Mouse (Mus musculus) limb, embryonic 12.5 days (tissue): Measurements from ENCODE around the gene Cttn. TPM values are rescaled to one million over a fixed set of nuclear protein-coding genes. Genes with fewer than 3 reads are reported as not detected.
A peak's percentile ranks its signal among the peaks of the same experiment; 100 is the strongest.

ENCODE experiments used
- ATAC-seq: fragments of 200-750 bp; cut with Nextera tagmentation; 2 replicates; pipeline ENCODE4 v1.8.0; 2017; ENCODE audit warnings: low read depth, moderate TSS enrichment; ENCODE audit not compliant: insufficient number of reproducible peaks, insufficient read depth, low FRiP score, low TSS enrichment
- H3K27ac ChIP-seq: fragments of 300-500 bp; sonication (generic); 2 replicates; pipeline ENCODE4 v1.5.1; 2016; ENCODE audit warnings: mild to moderate bottlenecking, moderate library complexity
- H3K27me3 ChIP-seq: fragments of 300-500 bp; sonication (generic); 2 replicates; pipeline ENCODE4 v1.6.1; 2016; ENCODE audit warnings: mild to moderate bottlenecking, moderate library complexity
- H3K36me3 ChIP-seq: fragments of 300-500 bp; sonication (generic); 2 replicates; pipeline ENCODE4 v1.6.1; 2016; ENCODE audit warnings: mild to moderate bottlenecking, moderate library complexity
- H3K4me1 ChIP-seq: fragments of 300-500 bp; sonication (generic); replicated peaks from 2 replicates; pipeline ENCODE4 v1.6.1; 2016
- H3K4me2 ChIP-seq: fragments of 300-500 bp; sonication (generic); 2 replicates; pipeline ENCODE4 v1.6.1; 2016; ENCODE audit warnings: mild to moderate bottlenecking, moderate library complexity
- H3K4me3 ChIP-seq: fragments of 300-500 bp; sonication (generic); replicated peaks from 2 replicates; pipeline ENCODE4 v1.5.1; 2016; ENCODE audit warnings: mild to moderate bottlenecking
- H3K9ac ChIP-seq: fragments of 300-500 bp; sonication (generic); replicated peaks from 2 replicates; pipeline ENCODE4 v1.6.1; 2016; ENCODE audit warnings: mild to moderate bottlenecking, moderate library complexity
- H3K9me3 ChIP-seq: fragments of 300-500 bp; sonication (generic); 2 replicates; pipeline ENCODE4 v1.6.1; 2016; ENCODE audit warnings: mild to moderate bottlenecking, moderate library complexity
- WGBS: fragments of 180-500 bp; shearing (Covaris S2); methylation state at CpG from one replicate; pipeline ENCODE4 v1.1.7; 2016; 5-methylcytosine and 5-hydroxymethylcytosine counted together
- polyA plus RNA-seq: library from polyadenylated mRNA; unstranded; fragments of >200 nt; fragmentation: Nextera tagmentation; extraction: Ambion mirVana; gene quantifications from 2 replicates; pipeline ENCODE4 v1.2.1, GENCODE M21; 2016

Cttn gene
- polyA plus RNA-seq, 1 experiment from 2014 or later: 179 TPM

DNA sequence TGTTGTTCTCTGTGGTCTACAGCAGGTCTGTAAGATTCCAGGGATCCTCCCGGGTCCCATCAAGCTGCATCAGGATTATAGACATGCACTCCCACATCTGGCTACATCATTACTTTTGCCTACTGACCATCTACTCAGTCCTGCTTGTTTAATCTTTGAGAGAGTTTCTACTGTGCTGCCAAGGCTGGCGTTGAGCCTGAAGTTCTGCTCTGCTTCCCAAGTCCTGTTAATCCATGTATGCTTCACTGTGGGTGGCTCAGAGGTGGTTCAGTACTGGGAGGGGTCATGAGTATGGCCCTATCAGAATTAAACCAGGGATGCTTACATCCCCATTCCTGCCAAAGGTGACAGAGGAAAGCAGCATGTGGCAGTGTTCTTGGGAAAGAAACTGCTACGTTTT, 4.9 kb upstream of the Cttn start:
- 87% methylated on average over 3 of the region's 3 CpGs for WGBS
- H3K36me3 ChIP-seq: peaks cover 46% of the 10 kb centered on the region
- H3K27ac ChIP-seq: no peak overlapping the region
- no peak for ATAC-seq
- H3K4me3 ChIP-seq: no peak overlapping the region
- no peak overlapping the region for H3K9ac ChIP-seq
- no peaks in the 10 kb centered on the region; the same call in 1 of the 2 replicates for H3K4me1 ChIP-seq
- H3K4me2 ChIP-seq: no peak overlapping the region
- H3K27me3 ChIP-seq: no peaks in the 10 kb centered on the region
- H3K9me3 ChIP-seq: no peaks in the 10 kb centered on the region

DNA sequence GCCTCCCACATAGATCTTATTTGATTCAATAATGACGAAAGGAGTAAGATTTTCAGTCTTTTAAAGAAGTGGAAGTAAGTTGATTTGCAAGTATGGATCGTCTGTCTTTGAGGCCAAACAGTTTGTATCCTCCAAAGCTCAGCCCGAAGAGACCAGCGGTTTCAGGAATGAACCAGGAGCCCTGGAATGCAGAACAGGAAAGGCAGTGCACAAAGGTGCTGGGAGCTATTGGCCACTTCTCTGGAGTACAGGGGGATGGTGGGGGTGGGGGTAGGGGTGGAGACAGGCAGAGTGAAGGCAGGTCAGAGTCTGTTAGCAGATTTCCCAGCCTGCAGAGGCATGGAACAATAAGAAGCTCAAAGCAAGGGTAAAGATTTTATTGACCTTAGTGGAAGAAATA, 2.7 kb upstream of the Cttn start:
- Histone ChIP-seq H3K9ac (no peak overlapping the region), H3K4me2 (no peak overlapping the region), H3K36me3 (peaks cover 24% of the 10 kb centered on the region), H3K27ac (no peak overlapping the region), H3K27me3 (no peaks in the 10 kb centered on the region), H3K9me3 (no peaks in the 10 kb centered on the region), H3K4me3 (no peak overlapping the region), H3K4me1 (peaks cover 14% of the 10 kb centered on the region)
- 65% methylated on average over 4 of the region's 4 CpGs for WGBS
- ATAC-seq: no peak

DNA sequence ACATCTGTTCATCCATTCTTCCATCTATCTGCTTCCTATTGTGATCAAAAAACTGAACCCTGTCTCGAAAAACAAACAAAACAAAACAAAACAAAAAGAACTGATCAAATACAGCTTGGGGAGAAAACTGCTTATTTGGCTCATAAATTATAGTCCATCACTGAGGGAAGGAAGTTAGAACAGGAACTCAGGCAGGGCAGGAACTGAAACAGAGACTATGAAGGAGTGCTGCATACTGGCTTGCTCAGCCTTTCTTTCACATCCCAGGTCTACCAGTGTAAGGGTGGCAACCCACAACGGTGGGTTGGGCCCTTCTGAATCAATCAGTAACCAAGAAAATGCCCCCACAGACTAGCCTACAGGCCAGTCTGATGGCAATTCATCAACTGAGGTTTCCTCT, 294 bp upstream of the Cttn start:
- Histone ChIP-seq H3K27me3 (no peaks in the 10 kb centered on the region), H3K36me3 (peaks cover 13% of the 10 kb centered on the region; the same call in 1 of the 2 replicates), H3K4me3 (peak overlapping the region; percentile 87), H3K27ac (no peak overlapping the region), H3K4me2 (peak overlapping the region; percentile 83), H3K9me3 (no peaks in the 10 kb centered on the region), H3K4me1 (peaks cover 15% of the 10 kb centered on the region), H3K9ac (peak overlapping the region; percentile 95)
- ATAC-seq: no peak
- WGBS: 92% methylated on average over 2 of the region's 2 CpGs

DNA sequence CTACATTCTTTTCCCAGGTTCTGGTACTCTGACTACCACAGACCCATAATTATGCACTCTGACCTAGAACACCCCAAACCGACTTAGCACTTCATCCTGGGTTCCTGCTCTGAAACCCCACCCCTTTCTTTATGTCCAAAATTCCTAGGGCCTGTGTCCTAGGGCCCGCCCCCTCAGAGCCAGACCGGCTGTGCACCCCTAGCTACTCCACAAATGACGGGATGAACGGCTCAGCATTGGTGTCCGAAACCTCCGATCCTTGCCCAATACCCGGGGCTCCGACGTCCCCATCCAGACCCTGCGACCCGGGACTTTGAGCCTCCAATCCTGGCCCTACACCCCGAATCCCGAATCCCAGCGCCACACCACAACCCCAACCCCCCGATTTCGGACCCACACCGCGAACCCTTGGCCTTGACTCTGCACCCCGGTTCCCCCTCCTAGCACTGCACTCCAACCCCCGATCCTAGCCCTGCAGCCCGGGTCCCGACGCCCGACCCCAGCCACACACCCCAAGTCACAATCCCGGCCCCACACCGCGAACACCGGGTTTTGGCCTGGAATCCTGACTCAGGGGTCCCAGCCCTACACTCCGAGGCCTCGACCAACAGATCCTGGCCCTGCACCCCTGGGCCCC, 783 bp downstream of the Cttn start:
- no peak for ATAC-seq

DNA sequence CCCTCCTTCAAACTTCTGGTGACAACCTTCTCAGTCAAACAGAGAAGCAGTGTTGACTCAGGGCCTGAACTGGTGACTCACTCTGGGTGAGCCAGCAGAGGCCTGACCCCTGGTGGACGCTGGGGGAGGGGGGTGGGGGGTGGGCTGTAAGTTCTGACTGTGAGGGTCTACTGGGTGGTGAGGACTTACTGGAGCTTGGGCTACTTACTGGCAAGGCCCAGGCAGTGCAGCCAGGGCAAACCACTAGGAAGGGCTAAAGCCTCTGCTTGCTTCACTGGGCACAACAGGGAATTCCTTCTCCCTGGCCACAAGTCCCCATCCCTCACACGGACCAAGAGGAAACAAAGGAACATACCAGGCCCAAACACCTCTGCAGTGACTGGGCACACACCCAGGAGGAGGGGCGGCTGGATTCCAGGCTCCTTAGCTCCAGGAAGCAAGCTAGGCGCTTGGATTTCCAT, 1.6 kb downstream of the Cttn start:
- WGBS: 22% methylated on average over 4 of the region's 4 CpGs
- H3K36me3 ChIP-seq: peaks cover 23% of the 10 kb centered on the region
- peak overlapping the region; percentile 74; the same call in 1 of the 2 replicates for H3K27ac ChIP-seq
- ATAC-seq: no peak
- peak overlapping the region; percentile 95 for H3K9ac ChIP-seq
- H3K4me1 ChIP-seq: peaks cover 15% of the 10 kb centered on the region
- H3K27me3 ChIP-seq: no peaks in the 10 kb centered on the region
- H3K4me2 ChIP-seq: peak overlapping the region; percentile 83
- H3K9me3 ChIP-seq: no peaks in the 10 kb centered on the region
- H3K4me3 ChIP-seq: peak overlapping the region; percentile 87

More for the DNA sequence above, 783 bp downstream of the Cttn start:
- peak overlapping the region; percentile 87 for H3K4me3 ChIP-seq
- H3K4me2 ChIP-seq: peak overlapping the region; percentile 83
- peaks cover 15% of the 10 kb centered on the region for H3K4me1 ChIP-seq
- H3K9me3 ChIP-seq: no peaks in the 10 kb centered on the region
- H3K27ac ChIP-seq: peak overlapping the region; percentile 74
- WGBS: 2% methylated on average over 31 of the region's 31 CpGs
- H3K36me3 ChIP-seq: peaks cover 15% of the 10 kb centered on the region
- no peaks in the 10 kb centered on the region for H3K27me3 ChIP-seq
- H3K9ac ChIP-seq: peak overlapping the region; percentile 95

DNA sequence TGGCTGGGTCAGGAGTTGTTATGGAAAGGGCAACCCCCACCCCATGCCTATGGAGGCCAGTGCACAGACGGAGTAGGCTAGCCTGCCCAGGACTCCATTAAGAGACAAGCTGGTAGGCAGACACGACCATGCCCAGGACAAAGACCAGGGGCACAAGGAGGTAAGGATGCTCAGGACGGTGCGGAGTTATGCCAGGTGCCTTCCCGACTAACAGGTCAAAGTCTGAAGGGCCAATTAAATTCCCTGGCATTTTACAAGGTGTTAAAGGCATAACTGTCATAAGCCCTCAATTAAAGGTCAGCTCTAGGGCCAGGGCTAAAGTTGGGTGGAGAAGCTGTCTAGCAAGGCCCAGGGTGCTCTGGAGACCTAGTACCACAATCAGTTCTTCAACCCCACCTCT, 2.1 kb downstream of the Cttn start:
- peaks cover 27% of the 10 kb centered on the region for H3K36me3 ChIP-seq
- H3K9ac ChIP-seq: peak overlapping the region; percentile 95; the same call in 1 of the 2 replicates
- H3K27ac ChIP-seq: no peak overlapping the region; the same call in 1 of the 2 replicates
- no peaks in the 10 kb centered on the region for H3K9me3 ChIP-seq
- H3K27me3 ChIP-seq: no peaks in the 10 kb centered on the region
- H3K4me2 ChIP-seq: peak overlapping the region; percentile 83
- no peak for ATAC-seq
- peaks cover 15% of the 10 kb centered on the region for H3K4me1 ChIP-seq
- 70% methylated on average over 5 of the region's 5 CpGs for WGBS
- H3K4me3 ChIP-seq: no peak overlapping the region

DNA sequence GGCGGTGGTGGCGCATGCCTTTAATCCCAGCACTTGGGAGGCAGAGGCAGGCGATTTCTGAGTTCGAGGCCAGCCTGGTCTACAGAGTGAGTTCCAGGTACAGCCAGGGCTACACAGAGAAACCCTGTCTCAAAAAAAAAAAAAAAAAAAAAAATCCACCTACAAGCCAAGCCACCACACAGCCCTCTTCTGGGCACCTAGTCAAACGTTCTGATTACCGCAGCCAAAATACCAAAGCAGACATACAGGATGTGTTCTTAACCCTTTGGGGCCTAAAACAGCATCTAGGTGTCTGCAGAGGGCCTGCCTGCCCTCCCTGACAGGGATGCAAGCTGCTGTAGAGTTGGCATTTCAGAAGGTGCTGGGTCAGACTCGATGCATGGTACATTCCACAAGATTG, 8.2 kb downstream of the Cttn start:
- ATAC-seq: no peak
- no peak overlapping the region for H3K27ac ChIP-seq
- no peaks in the 10 kb centered on the region for H3K27me3 ChIP-seq
- no peaks in the 10 kb centered on the region for H3K4me1 ChIP-seq
- H3K9ac ChIP-seq: no peak overlapping the region
- peaks cover 89% of the 10 kb centered on the region for H3K36me3 ChIP-seq
- no peaks in the 10 kb centered on the region for H3K9me3 ChIP-seq
- WGBS: 85% methylated on average over 7 of the region's 7 CpGs
- no peak overlapping the region for H3K4me3 ChIP-seq
- no peak overlapping the region for H3K4me2 ChIP-seq

DNA sequence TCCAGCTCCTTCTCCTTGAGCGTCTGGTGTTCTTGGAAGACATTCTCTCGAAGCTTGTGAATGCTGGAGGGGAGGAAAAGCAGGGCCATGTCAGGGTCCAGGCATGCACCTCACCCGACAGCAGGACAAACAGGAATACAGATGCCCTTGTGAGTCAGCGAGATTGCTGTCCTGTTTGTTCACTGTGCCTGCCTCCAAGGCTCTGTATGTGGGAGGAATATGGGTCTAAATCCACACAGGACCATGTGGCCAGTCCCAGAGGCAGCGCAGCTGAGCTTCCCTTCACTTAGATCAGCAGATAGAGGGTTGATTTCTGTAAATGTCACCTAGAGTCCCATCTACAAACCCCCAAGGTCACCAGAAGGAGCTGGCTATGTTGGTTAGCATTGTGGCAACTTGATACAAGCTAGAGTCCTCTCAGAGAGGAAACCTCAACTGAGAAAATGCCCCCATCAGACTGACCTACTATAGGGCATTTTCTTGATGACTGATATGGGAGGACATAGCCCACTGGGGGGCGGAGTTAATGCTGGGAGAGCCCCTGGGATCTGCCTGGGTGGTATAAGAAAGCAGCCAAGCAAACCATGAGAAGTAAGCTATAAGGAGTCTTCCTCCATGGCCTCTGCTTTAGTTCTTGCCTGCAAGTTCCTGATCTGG, 9.4 kb downstream of the Cttn start:
- Histone ChIP-seq H3K36me3 (peaks cover 98% of the 10 kb centered on the region), H3K4me1 (0 out of 2 replicates have a peak, but pooled peaks cover 11% of the 10 kb centered on the region), H3K4me2 (no peak overlapping the region), H3K27ac (no peak overlapping the region), H3K9me3 (no peaks in the 10 kb centered on the region), H3K4me3 (no peak overlapping the region), H3K9ac (no peak overlapping the region), H3K27me3 (no peaks in the 10 kb centered on the region)
- no peak for ATAC-seq
- 92% methylated on average over 6 of the region's 6 CpGs for WGBS

DNA sequence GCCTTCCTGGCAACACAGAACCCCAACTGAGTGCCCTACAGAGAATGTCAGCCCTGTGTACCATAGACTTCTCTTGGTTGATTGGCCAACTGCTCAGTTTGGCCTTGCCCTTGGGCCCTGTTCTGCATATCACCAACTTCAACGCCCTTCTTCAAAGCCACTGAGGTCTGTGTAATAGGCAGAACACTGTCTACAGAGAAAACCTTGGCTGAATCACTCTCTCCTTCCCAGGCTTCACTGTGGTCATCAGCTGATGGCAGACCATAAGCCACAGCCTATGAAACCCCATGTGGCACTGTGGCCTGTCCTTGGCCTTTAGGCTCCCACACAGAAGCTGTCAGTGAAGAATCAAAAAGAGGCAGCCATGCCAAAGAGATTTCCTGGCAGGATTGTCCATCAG, 11.9 kb downstream of the Cttn start:
- H3K27me3 ChIP-seq: no peaks in the 10 kb centered on the region
- WGBS: 93% methylated on average over 1 of the region's 1 CpGs
- ATAC-seq: no peak
- H3K4me1 ChIP-seq: 0 out of 2 replicates have a peak, but pooled peaks cover 11% of the 10 kb centered on the region
- no peak overlapping the region for H3K27ac ChIP-seq
- no peaks in the 10 kb centered on the region for H3K9me3 ChIP-seq
- no peak overlapping the region for H3K4me3 ChIP-seq
- H3K9ac ChIP-seq: no peak overlapping the region
- H3K4me2 ChIP-seq: no peak overlapping the region
- H3K36me3 ChIP-seq: peaks cover 100% of the 10 kb centered on the region

DNA sequence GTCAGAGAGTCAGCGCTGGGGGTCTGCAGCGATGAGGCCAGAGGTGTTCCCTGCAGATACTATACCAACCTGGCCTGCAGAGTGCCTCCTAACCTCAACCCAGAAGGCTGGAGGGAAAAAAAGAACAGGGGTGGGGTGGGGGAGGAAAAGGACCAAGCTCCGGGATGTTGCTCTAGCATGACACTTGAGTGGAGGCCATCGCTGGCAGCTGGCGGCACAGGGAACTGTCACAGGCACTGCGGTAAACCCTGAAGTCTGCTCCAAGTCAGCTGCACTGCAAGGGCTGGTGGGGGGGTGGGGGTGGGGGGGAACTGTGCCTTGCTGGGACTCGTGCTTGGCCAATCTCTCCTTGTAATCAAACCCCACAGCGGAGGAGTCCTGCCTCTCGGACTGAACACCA, 20.1 kb downstream of the Cttn start:
- Histone ChIP-seq H3K4me1 (no peaks in the 10 kb centered on the region), H3K9ac (no peak overlapping the region), H3K4me3 (no peak overlapping the region), H3K27me3 (no peaks in the 10 kb centered on the region), H3K9me3 (no peaks in the 10 kb centered on the region), H3K4me2 (no peak overlapping the region), H3K36me3 (peaks cover 100% of the 10 kb centered on the region), H3K27ac (no peak overlapping the region)
- ATAC-seq: no peak
- 92% methylated on average over 9 of the region's 9 CpGs for WGBS

DNA sequence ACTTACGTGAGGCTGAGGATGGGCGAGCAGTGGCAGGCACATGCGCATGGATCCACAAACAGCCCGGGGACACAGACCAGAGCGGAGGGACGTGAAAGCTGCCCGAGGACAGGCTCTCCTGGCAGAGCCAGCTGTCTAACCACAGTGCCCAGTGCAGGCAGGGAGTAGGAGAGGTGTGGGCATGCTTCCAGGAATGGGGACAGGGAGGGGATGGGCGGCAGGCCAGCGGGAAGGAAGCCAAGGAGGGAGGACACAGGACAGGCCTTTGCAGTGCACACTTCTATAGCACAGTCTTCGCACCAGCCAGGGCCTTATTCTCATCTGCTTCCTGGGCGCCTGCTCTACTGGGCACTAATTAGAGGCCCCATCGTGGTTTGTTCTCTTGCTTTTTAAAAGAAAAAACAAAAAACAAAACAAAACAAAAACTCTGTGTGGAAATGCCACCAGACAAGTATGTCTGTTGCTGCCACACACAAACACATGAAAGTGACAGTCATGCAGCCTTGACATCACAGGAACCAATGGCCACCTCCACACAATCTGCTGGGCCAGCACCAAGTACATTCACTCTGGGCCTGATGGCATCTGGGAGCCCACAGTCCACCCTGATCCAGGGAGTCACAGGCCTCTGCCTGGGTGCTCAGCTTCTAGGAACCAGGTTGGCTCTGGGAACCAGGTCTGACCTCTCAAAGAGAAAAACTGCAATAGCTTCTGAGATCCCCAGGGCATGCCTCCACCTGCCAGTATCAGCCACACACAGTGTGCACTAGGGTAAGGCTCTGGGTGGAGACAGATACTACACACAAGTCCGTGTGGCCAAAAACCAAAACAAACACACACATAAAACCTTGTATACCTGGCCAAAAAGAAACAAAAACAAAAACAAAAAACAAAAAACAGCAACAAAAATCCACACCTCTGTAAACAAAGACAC, 20.9 kb downstream of the Cttn start:
- H3K36me3 ChIP-seq: peaks cover 100% of the 10 kb centered on the region
- H3K27ac ChIP-seq: no peak overlapping the region
- no peaks in the 10 kb centered on the region for H3K9me3 ChIP-seq
- no peak overlapping the region for H3K4me3 ChIP-seq
- no peak overlapping the region for H3K9ac ChIP-seq
- H3K27me3 ChIP-seq: no peaks in the 10 kb centered on the region
- WGBS: 95% methylated on average over 13 of the region's 13 CpGs
- no peak overlapping the region for H3K4me2 ChIP-seq
- H3K4me1 ChIP-seq: no peaks in the 10 kb centered on the region
- no peak for ATAC-seq
